Mouse (Mus musculus) embryonic stem cell, embryonic (primary cell): Measurements from ENCODE around the gene Ptn.

ENCODE experiments used
- CTCF ChIA-PET, 4 experiments: fragments of 300-600 bp in 2 of 4; fragments of 350-600 bp in 2 of 4; sonication (Branson Sonifier 250); formaldehyde crosslinking; loops; one replicate each; lab custom pipeline; 2022; ENCODE audit warnings: inconsistent platforms in 2 of 4; lab: Charles Lee
- POLR2A ChIA-PET, 4 experiments: fragments of 300-600 bp in 2 of 4; fragments of 350-600 bp in 2 of 4; sonication (Branson Sonifier 250); formaldehyde crosslinking; loops; one replicate each; lab custom pipeline; 2022; ENCODE audit warnings: antibody characterized with exemption in 4 of 4, inconsistent platforms in 1 of 4; lab: Charles Lee

Gene Ptn

DNA sequence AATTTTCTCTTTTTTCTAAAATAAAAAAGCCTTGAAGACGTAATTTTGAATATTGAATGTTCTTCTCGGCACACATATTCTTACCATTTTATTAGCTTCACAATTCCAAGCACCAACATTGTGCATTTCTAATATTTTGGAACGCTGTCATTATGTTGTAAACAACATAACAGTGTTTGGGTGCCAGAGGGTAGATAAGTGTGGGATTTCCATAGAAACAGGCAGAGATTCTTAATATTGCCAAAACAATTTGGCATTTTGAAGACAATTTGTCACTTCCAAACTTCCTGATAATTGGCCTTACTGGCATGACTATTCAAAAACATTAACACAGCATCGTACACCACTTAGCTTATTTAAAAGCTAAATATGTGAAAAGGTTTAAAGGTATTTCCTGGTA lies 119.1 kb downstream of the Ptn start:
- POLR2A ChIA-PET, result no interaction called here
- CTCF ChIA-PET, result interaction anchor here in 2 of 4 experiments (1.0 to 1.2 kb wide), 3 partner anchors 211 to 355 kb away, joined by 3 to 6 read pairs (median 4); no protein-coding TSS in a partner anchor

DNA sequence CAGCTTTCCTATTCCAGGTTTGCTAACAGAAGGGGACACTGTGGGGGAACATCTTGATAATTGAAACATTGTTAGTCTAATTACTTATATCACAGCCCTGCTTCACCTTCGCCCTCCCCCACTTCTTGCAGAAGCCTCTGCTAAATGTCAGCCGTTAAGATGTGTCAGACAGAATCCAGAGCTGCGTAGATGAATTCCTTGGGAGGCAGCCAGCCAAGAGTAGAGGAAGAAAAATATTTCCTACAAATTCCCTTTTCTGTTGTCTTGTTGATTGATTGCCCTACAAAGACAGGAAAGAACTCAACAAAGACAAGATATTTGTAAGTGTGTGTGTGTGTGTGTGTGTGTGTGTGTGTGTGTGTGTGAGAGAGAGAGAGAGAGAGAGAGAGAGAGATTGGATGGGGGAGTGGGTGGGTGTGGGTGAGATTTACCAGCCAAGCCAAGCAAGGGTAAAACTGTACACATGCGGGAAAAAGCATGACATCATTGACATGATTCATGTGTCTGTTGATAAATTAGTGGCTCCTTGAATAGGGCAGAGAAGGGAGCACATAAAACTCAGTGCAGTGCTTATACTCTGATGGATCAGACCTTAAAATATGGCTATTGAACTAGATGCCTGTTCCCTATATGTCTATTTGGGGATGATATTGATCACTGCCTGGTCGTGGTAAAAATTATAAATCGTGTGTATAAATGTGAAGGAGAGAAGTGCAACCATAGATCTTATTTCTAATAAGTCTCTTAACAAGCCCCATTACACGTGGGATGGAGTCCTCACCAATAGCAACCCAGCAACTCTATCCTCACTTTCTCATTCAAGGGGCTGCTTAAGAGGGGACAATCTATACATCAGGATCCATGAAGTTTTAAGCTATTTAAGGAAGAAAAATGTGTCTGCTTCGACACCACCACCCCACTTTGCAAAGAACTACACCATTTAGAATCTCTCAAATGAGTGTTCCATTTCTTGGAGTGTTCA lies 133.0 kb downstream of the Ptn start:
- ChIA-PET POLR2A (no interaction called here), CTCF (no interaction called here)

DNA sequence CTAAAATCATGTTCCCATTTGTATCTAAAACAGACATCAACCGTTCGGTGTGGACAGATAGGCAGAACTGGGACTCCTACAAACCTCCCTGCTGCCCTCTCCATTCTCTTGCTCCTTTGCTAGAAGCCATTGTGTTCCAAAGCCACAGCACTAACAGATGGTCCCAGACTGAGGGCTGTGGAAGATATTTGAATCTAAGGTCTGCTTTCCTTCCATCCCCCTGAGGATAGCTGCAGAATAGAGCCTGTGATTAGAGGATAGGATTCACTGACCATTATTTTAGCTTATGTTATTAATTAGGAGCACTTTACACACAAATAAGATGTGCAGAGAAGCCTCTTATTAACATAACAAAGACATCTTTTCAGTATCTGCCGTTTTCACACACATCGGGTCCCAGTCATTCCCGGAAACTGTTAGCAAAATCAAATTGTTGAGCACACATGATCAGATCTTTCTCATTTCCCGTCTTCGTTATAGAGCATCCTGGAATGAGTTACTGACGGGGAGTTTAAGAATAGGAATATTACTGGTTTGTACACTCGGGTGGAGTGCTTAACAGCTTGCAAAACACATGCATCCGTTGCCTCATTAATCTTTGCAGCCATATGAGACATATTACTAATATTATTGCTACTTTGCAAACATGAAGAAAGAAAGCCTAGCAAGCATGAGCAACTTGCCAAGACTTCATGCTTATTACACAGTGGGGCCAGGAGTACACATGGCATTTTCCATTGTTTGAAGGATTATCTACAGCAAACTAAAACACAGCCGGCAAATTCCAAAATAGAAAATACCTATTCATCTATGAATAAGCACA lies 137.4 kb downstream of the Ptn start:
- ChIA-PET CTCF (no interaction called here), POLR2A (no interaction called here)

DNA sequence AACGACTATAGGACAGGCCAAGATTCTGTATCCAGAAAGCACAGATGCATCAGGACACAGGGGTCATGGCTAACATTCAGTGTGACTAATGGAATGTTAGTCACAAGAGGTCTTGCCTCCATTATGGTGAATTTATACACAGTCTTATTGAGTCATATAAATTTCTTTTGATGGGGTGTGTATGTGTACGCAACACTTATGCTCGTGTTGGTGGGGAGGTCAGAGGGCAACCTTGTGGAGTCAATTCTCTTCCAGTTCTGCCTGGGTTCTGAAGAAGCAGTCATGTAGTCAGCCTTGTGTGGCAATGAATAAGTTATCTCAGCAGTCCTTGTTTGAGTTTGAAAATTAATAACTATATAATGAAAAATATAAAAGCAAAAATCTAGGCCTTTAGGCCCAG lies 138.7 kb downstream of the Ptn start:
- ChIA-PET CTCF (no interaction called here), POLR2A (no interaction called here)
